Mouse (Mus musculus) ES-CJ7 (cell line): ENCODE results near the gene Tcf7.

Experiments
- DNase-seq: peaks from one replicate; pipeline ENCODE4 v3.0.0; 2011; ENCODE audit warnings: low read depth, low spot score

Gene Tcf7

GRCm38 (mm10) chr11:52283596-52284571 lies 1.1 kb upstream of the Tcf7 start:
- DNase-seq, result no peak

- DNase-seq, result peak; percentile 48
Observed at GRCm38 (mm10) chr11:52282420-52282773, 417 bp downstream of the Tcf7 start.

DNA sequence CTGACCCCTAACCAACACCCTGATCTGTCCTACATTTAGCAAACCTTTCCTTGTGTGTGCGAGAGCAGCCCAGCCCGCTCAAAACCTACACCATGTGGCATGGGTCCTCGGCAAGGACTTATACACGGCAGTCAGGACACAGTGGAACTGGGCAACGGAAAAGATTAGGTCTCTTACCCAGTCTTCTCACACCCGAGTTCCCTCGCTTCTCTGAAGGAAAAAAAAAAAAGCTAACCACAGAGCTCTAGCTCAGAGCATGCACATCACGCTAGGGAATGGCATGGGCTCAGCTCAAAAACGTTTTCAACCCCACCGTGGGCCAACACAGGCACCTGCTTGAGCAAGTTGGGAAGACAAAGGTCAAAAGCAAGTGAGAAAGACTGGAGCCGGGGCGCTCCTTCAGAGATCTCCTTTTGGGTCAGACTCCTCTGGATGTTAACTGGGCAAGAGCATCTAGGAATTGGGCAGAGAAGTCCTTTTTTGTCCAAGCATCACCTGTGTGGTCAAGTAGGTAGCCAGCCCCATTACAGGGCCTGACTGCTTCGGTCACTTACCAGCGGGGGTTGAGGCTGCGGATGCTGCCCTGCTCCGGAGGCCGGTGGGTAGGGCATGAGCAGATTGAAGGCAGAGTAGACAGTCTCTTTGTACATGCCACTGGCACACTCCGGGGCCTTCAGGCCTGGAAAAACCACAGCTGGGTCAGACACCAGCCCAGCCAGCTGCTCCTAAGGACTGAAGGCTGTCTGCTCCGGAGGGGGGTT lies 1.1 kb downstream of the Tcf7 start:
- DNase-seq, result no peak

GRCm38 (mm10) chr11:52280566-52281455 lies 2.0 kb downstream of the Tcf7 start:
- DNase-seq, result no peak

- no peak for DNase-seq
Observed at GRCm38 (mm10) chr11:52279611-52280145, 3.1 kb downstream of the Tcf7 start.

DNA sequence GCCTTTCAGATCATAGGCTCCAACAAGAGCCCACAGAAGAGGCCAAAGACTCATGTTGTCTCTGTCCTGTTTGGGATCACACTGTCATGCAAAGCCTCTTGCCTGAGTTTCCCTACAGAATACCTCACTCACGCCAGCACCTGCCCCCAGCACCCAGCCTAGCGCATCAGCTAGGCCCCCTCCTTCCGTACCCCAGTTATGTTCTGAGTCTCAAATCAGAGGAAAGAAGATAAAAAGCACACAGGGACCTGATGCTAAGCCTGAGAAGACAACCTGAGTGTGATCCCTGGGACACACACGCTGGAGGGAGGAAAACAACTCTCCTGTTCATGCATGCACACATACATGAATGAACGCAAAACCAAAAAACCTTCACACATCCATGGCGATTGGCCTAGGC lies 3.8 kb downstream of the Tcf7 start:
- no peak for DNase-seq

DNA sequence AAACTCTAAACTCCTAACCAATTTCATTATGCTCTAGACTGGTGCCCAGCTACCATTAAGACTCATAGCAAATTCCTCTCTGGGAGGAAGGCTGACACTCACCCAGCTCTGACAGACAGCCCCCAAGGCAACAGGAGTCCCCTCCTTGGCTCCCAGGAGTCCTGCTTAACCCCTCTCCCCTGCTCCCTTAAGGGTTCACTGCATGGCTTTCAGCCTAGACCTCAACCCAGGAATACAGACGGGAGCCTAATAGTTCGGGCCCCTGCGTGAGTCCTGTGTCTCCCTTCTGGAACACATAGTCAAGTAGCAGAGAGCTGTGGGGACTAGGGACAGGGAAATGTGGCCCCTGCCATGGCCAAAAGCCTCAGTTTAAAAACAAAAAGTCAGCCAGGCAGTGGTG lies 4.7 kb downstream of the Tcf7 start:
- no peak for DNase-seq

- DNase-seq, result no peak
Observed at GRCm38 (mm10) chr11:52277433-52278150, 5.2 kb downstream of the Tcf7 start.

- DNase-seq, result no peak
Observed at GRCm38 (mm10) chr11:52276961-52277391, 5.8 kb downstream of the Tcf7 start.

GRCm38 (mm10) chr11:52275774-52276555 lies 6.8 kb downstream of the Tcf7 start:
- no peak for DNase-seq

DNA sequence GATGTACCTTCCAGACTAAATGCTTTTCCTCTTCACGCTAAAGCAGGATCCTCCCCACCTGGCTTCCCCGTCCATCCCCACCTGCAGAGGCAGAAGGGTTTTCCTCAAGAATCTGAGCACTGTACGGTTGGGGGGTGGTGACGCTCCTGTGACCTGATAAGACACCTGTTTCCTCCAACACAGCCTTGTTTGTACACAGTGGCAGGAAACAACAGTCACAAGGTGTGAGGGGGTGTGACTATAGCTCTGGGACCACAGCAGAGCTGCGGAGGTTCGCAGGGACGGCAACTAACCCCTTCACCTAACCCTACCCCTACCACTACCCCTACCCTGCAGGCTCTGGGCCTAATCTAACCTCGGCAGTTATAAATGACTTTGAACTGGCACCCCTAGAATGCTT lies 7.4 kb downstream of the Tcf7 start:
- DNase-seq, result no peak

GRCm38 (mm10) chr11:52274456-52275112 lies 8.2 kb downstream of the Tcf7 start:
- DNase-seq, result no peak

GRCm38 (mm10) chr11:52273942-52274330 lies 8.9 kb downstream of the Tcf7 start:
- DNase-seq, result no peak

- DNase-seq, result no peak
Observed at GRCm38 (mm10) chr11:52273183-52273941, 9.5 kb downstream of the Tcf7 start.

GRCm38 (mm10) chr11:52272619-52273018 lies 10.2 kb downstream of the Tcf7 start:
- no peak for DNase-seq

DNA sequence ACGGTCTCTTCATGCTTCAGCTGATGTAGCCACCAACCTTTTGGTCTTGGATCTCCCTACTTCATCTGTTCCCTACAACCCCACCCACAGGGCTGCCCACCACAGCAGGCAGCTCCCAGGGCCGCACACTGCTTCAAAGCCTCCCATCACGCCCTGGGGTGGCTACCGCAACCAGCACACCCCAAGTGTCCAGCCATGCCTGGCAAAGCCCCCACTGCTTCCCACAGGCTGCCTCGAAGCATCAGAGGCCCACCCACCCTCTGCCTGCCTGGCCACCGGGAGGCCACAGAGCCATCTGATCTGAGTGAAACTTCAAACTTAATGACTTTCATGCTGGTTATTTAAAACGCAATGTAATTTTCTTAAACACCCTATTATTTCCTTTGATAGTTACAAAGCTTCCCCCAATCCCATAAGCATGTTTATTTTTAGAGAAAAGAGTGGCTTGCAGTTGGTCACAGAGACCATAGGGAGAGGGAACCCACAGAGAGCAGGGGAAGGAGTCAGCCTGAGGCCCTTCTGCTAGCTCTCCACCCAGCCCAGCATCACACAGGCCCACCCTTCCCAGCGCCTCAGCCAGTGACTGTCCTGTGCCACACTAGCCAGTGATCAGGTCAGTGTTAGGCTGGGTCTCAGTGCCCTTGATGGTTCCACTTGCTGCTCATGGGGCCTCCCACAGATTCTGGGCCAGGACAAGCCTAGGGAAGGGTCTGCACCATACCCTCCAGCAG lies 10.9 kb downstream of the Tcf7 start:
- DNase-seq, result no peak

GRCm38 (mm10) chr11:52269841-52270240 lies 13.0 kb downstream of the Tcf7 start:
- DNase-seq, result no peak
